Mouse (Mus musculus): Measurements from ENCODE around the gene Olfr577. TPM values are rescaled to one million over a fixed set of nuclear protein-coding genes. Genes with fewer than 3 reads are reported as not detected.

Gene Olfr577
- not detected for polyA plus RNA-seq (2017; shearing (Covaris generic))

GRCm38 (mm10) chr7:102975843-102976242, at the start of gene Olfr577:
Olfr577 (minus strand) TSS chr7:102975943.

GRCm38 (mm10) chr7:102989224-102989623, 13.5 kb upstream of the Olfr577 start, which contains the start of gene Olfr578:
Olfr578 (minus strand) TSS chr7:102989324.

GRCm38 (mm10) chr7:102962360-102962759, 13.4 kb downstream of the Olfr577 start, which contains the start of gene Olfr576:
Olfr576 (plus strand) TSS chr7:102962660.

GRCm38 (mm10) chr7:102958593-102958992, 17.1 kb downstream of the Olfr577 start, which contains the start of gene Olfr575:
Olfr575 (minus strand) TSS chr7:102958775.

GRCm38 (mm10) chr7:102948167-102948566, 27.6 kb downstream of the Olfr577 start, which contains the start of gene Olfr574:
Olfr574 (plus strand) TSS chr7:102948467.

GRCm38 (mm10) chr7:102942475-102942874, 33.3 kb downstream of the Olfr577 start, which contains the start of gene Olfr573-ps1:
Olfr573-ps1 (minus strand) TSS chr7:102942575.

GRCm38 (mm10) chr7:102924109-102924508, 51.6 kb downstream of the Olfr577 start, which contains the start of gene Olfr572:
Olfr572 (plus strand) TSS chr7:102924409.

Other genes with a start within 250 kb of the Olfr577 start
- gene Olfr559, start 248.5 kb downstream of the Olfr577 start, polyA plus RNA-seq (2017; shearing (Covaris generic)): not detected
- gene Olfr560, start 216.6 kb downstream of the Olfr577 start, polyA plus RNA-seq (2017; shearing (Covaris generic)): not detected
- gene Olfr78, start 216.5 kb downstream of the Olfr577 start, polyA plus RNA-seq (2017; shearing (Covaris generic)): not detected
- gene Olfr561, start 204.7 kb downstream of the Olfr577 start, polyA plus RNA-seq (2017; shearing (Covaris generic)): not detected
- not detected for gene Olfr564, start 172.5 kb downstream of the Olfr577 start, polyA plus RNA-seq (2017; shearing (Covaris generic))
- gene Olfr566, start 117.2 kb downstream of the Olfr577 start, polyA plus RNA-seq (2017; shearing (Covaris generic)): not detected
- gene Olfr568, start 98.8 kb downstream of the Olfr577 start, polyA plus RNA-seq (2017; shearing (Covaris generic)): 0.25 TPM
- not detected for gene Olfr569, start 85.1 kb downstream of the Olfr577 start, polyA plus RNA-seq (2017; shearing (Covaris generic))
- gene Olfr570, start 81.4 kb downstream of the Olfr577 start, polyA plus RNA-seq (2017; shearing (Covaris generic)): not detected
- gene Olfr571, start 58.4 kb downstream of the Olfr577 start, polyA plus RNA-seq (2017; shearing (Covaris generic)): not detected
- gene Olfr572, start 51.5 kb downstream of the Olfr577 start, polyA plus RNA-seq (2017; shearing (Covaris generic)): not detected
- not detected for gene Olfr573-ps1, start 33.4 kb downstream of the Olfr577 start, polyA plus RNA-seq (2017; shearing (Covaris generic))
- gene Olfr574, start 27.5 kb downstream of the Olfr577 start, polyA plus RNA-seq (2017; shearing (Covaris generic)): not detected
- not detected for gene Olfr575, start 17.2 kb downstream of the Olfr577 start, polyA plus RNA-seq (2017; shearing (Covaris generic))
- gene Olfr576, start 13.3 kb downstream of the Olfr577 start, polyA plus RNA-seq (2017; shearing (Covaris generic)): not detected
- not detected for gene Olfr578, start 13.4 kb upstream of the Olfr577 start, polyA plus RNA-seq (2017; shearing (Covaris generic))
- gene Olfr582, start 62.1 kb upstream of the Olfr577 start, polyA plus RNA-seq (2017; shearing (Covaris generic)): not detected
- gene Olfr583, start 75.4 kb upstream of the Olfr577 start, polyA plus RNA-seq (2017; shearing (Covaris generic)): not detected
- not detected for gene Olfr584, start 105.9 kb upstream of the Olfr577 start, polyA plus RNA-seq (2017; shearing (Covaris generic))
- gene Olfr585, start 121.8 kb upstream of the Olfr577 start, polyA plus RNA-seq (2017; shearing (Covaris generic)): not detected
- gene Olfr586, start 149.7 kb upstream of the Olfr577 start, polyA plus RNA-seq (2017; shearing (Covaris generic)): not detected
- not detected for gene Olfr588-ps1, start 164.9 kb upstream of the Olfr577 start, polyA plus RNA-seq (2017; shearing (Covaris generic))
- gene Olfr589, start 180.4 kb upstream of the Olfr577 start, polyA plus RNA-seq (2017; shearing (Covaris generic)): not detected
- gene Olfr591, start 202.4 kb upstream of the Olfr577 start, polyA plus RNA-seq (2017; shearing (Covaris generic)): not detected
- gene Olfr592, start 208.9 kb upstream of the Olfr577 start, polyA plus RNA-seq (2017; shearing (Covaris generic)): not detected
- not detected for gene Olfr593, start 235.9 kb upstream of the Olfr577 start, polyA plus RNA-seq (2017; shearing (Covaris generic))
- not detected for gene Olfr594, start 241.1 kb upstream of the Olfr577 start, polyA plus RNA-seq (2017; shearing (Covaris generic))

Data from CD4-positive, CD25-positive, alpha-beta regulatory T cell (primary cell).